Mouse (Mus musculus): ENCODE measurements around the gene Prkar2b. TPM values are rescaled to one million over a fixed set of nuclear protein-coding genes. Genes with fewer than 3 reads are reported as not detected.

Prkar2b gene
- polyA plus RNA-seq, 1 experiment from 2014 or later = 16.3 TPM

DNA sequence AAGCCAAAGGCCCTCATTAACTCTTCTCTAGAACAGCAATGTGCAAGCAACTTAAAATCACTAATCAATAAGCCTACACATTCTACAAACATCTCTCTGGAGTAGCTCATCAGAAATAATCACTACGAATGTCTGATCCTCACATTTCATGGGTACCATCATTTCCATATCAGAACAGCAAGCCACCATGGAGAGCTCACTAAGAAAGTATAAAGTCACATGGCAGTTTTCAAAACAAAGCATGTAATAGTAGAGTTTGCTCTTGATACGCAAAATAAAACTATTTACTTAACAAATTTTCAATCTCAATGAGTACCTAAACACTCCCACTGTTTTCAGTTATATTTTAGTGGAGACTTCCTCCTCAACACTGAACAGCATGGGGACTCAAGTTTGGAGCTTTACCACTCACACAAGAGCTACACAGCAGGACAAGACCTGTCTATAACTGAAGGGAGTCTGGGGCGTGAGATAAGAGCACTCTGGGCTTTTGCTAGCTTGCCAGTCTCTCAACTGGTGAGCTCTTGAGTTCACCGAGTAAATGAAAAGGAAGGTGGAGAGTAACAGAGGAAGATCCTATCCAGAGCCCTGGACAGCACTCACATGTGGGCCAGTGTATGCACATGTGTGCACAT lies 118.0 kb downstream of the Prkar2b start:
- DNase-seq (ENCODE audit: low spot score) (no peak), ATAC-seq (ENCODE audit: low FRiP score, low TSS enrichment) (0 out of 2 replicates have a peak, but pooled peaks have one; percentile 24)
- 82% methylated on average over 4 of the region's 4 CpGs for WGBS
- Histone ChIP-seq H3K4me1 (replicated peaks; ENCODE audit: control insufficient read depth, insufficient read depth) (no peaks in the 10 kb centered on the region), H3K4me2 (replicated peaks; ENCODE audit: low read depth) (no peak overlapping the region), H3K9ac (ENCODE audit: low read length) (no peak overlapping the region), H3K36me3 (ENCODE audit: control insufficient read depth, insufficient read depth, low read length) (peaks cover 18% of the 10 kb centered on the region), H3K4me3 (ENCODE audit: low read depth, low read length) (no peak overlapping the region), H3K9me3 (ENCODE audit: control insufficient read depth, low read length) (no peaks in the 10 kb centered on the region), H3K27ac (replicated peaks) (no peak overlapping the region), H3K27me3 (ENCODE audit: control insufficient read depth, insufficient read depth, low read length) (no peaks in the 10 kb centered on the region)
- no peak for TF ChIP-seq CTCF (IDR thresholded peaks at IDR 0.05; ENCODE audit: low read depth)
- TF ChIP-seq EP300 (optimal IDR thresholded peaks at IDR 0.05) = no peak

DNA sequence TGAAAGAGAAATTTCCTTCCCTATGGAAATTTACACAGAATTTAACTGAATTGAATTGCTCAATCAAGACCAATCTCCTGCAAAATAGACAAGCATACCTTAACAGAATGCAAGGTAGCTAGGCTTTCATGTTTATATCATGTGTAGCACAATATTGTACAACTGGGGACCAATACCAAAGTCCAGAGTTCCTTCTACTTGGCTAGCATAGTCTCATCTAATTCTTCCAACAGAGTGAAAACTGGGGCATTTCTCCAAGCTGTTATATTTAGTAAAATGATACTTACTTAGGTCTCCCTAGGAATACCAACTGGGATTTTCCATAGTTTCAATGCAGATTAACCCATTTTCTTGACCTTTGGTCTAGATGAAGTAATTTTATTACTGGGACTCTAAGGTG lies 122.1 kb downstream of the Prkar2b start:
- Histone ChIP-seq H3K36me3 (ENCODE audit: control insufficient read depth, insufficient read depth, low read length) (peaks cover 27% of the 10 kb centered on the region), H3K9ac (ENCODE audit: low read length) (no peak overlapping the region), H3K4me2 (replicated peaks; ENCODE audit: low read depth) (no peak overlapping the region), H3K27ac (replicated peaks) (no peak overlapping the region), H3K4me3 (ENCODE audit: low read depth, low read length) (no peak overlapping the region), H3K4me1 (replicated peaks; ENCODE audit: control insufficient read depth, insufficient read depth) (no peaks in the 10 kb centered on the region), H3K9me3 (ENCODE audit: control insufficient read depth, low read length) (no peaks in the 10 kb centered on the region), H3K27me3 (ENCODE audit: control insufficient read depth, insufficient read depth, low read length) (no peaks in the 10 kb centered on the region)
- no peak for TF ChIP-seq CTCF (IDR thresholded peaks at IDR 0.05; ENCODE audit: low read depth)
- no peak for TF ChIP-seq EP300 (optimal IDR thresholded peaks at IDR 0.05)
- DNase-seq (ENCODE audit: low spot score) (no peak), ATAC-seq (ENCODE audit: low FRiP score, low TSS enrichment) (no peak)

DNA sequence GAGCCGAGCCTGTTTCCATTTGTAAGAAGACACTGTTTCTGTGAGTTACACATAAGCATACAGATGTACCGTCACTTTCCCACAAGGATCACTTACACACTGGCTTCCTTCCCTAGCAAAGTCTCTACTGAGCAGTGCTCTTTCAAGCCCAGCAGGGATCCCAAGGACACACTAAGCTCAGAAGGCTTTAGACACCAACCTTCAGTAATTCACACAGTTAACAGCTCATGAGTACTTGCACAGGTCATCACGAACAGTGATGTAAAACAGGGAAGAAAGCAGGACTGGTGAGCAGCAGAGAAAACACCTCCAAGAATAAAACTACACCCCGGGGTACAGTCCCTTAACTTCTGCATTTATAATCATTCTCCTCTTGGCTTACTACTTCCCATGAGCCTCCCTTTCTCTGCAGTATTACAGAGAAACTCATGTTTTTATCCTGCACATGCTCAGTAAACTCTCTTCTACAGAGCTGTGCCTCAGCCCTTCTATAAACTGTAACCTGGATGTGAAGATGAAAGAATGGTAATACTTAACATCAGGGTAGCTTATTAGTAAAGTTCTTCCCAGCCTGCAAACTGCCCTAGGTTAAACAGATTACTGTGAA lies 122.6 kb downstream of the Prkar2b start:
- ATAC-seq (ENCODE audit: low FRiP score, low TSS enrichment) (no peak), DNase-seq (ENCODE audit: low spot score) (no peak)
- no peak for TF ChIP-seq CTCF (IDR thresholded peaks at IDR 0.05; ENCODE audit: low read depth)
- TF ChIP-seq EP300 (optimal IDR thresholded peaks at IDR 0.05) = no peak
- Histone ChIP-seq H3K27ac (replicated peaks) (no peak overlapping the region), H3K4me2 (replicated peaks; ENCODE audit: low read depth) (no peak overlapping the region), H3K4me1 (replicated peaks; ENCODE audit: control insufficient read depth, insufficient read depth) (no peaks in the 10 kb centered on the region), H3K27me3 (ENCODE audit: control insufficient read depth, insufficient read depth, low read length) (no peaks in the 10 kb centered on the region), H3K4me3 (ENCODE audit: low read depth, low read length) (no peak overlapping the region), H3K9me3 (ENCODE audit: control insufficient read depth, low read length) (no peaks in the 10 kb centered on the region), H3K9ac (ENCODE audit: low read length) (no peak overlapping the region), H3K36me3 (ENCODE audit: control insufficient read depth, insufficient read depth, low read length) (peaks cover 25% of the 10 kb centered on the region)
- WGBS = 88% methylated on average over 4 of the region's 4 CpGs

DNA sequence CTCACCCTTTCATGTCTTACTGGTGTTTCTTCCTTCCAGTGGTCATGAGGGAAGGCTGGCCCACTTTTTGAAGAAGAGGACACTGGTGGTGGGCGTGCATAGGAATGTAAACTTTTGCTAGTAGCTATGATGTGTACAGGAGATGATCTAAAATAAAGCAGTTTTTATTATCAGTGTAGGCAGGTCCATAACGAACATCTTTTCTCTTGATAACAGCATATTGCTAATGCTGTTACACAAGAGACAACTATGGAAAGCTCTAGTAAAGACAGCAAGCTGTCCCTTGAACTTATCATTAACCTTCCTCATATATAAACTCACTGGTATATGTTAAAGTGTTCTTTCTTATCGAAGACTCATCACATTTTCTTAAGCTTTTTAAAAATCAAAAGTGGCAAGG lies 123.5 kb downstream of the Prkar2b start:
- no peaks in the 10 kb centered on the region for H3K4me1 ChIP-seq (replicated peaks; ENCODE audit: control insufficient read depth, insufficient read depth)
- WGBS = 84% methylated on average over 3 of the region's 3 CpGs
- H3K27ac ChIP-seq (replicated peaks) = no peak overlapping the region
- DNase-seq (ENCODE audit: low spot score) = no peak
- TF ChIP-seq CTCF (IDR thresholded peaks at IDR 0.05; ENCODE audit: low read depth) (no peak), EP300 (optimal IDR thresholded peaks at IDR 0.05) (no peak)
- H3K4me3 ChIP-seq (ENCODE audit: low read depth, low read length) = no peak overlapping the region
- H3K9ac ChIP-seq (ENCODE audit: low read length) = no peak overlapping the region
- no peak overlapping the region for H3K4me2 ChIP-seq (replicated peaks; ENCODE audit: low read depth)
- H3K27me3 ChIP-seq (ENCODE audit: control insufficient read depth, insufficient read depth, low read length) = no peaks in the 10 kb centered on the region
- ATAC-seq (ENCODE audit: low FRiP score, low TSS enrichment) = no peak
- H3K9me3 ChIP-seq (ENCODE audit: control insufficient read depth, low read length) = no peaks in the 10 kb centered on the region
- H3K36me3 ChIP-seq (ENCODE audit: control insufficient read depth, insufficient read depth, low read length) = peaks cover 27% of the 10 kb centered on the region

DNA sequence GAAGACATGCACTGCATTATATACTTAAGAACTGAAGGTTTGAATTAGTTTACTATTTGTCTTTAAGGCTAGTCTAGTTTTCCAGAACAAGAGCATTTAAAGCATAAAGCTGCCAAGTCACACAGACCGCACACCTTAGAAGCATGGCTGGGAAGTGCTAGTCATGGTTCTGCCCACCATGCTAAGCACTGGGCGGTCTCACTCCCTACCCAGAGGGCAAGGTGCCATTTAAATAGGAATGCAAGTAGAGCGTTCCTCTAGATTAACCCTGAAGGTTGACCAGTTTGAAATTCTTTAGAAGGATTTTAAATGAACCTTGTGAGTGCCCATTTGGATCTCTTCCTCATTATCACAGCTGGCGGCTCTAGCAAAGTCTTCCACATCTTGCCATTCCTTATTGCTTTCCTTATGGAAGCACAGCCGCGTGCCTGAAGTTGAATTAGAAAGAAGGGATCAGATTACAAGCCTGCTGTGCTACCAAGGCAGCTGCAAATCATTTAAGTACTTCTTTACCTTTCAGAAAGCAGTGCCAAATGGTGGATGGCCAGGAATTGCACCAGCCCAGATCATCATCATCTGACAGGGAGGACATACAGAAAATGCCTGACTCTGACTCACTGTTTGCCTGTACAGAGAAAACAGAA lies 124.3 kb downstream of the Prkar2b start:
- Histone ChIP-seq H3K36me3 (ENCODE audit: control insufficient read depth, insufficient read depth, low read length) (peaks cover 30% of the 10 kb centered on the region), H3K4me1 (replicated peaks; ENCODE audit: control insufficient read depth, insufficient read depth) (no peaks in the 10 kb centered on the region), H3K9ac (ENCODE audit: low read length) (no peak overlapping the region), H3K27ac (replicated peaks) (no peak overlapping the region), H3K4me3 (ENCODE audit: low read depth, low read length) (no peak overlapping the region), H3K9me3 (ENCODE audit: control insufficient read depth, low read length) (no peaks in the 10 kb centered on the region), H3K4me2 (replicated peaks; ENCODE audit: low read depth) (no peak overlapping the region), H3K27me3 (ENCODE audit: control insufficient read depth, insufficient read depth, low read length) (no peaks in the 10 kb centered on the region)
- DNase-seq (ENCODE audit: low spot score) (no peak), ATAC-seq (ENCODE audit: low FRiP score, low TSS enrichment) (no peak)
- 58% methylated on average over 6 of the region's 6 CpGs for WGBS
- no peak for TF ChIP-seq CTCF (IDR thresholded peaks at IDR 0.05; ENCODE audit: low read depth)

DNA sequence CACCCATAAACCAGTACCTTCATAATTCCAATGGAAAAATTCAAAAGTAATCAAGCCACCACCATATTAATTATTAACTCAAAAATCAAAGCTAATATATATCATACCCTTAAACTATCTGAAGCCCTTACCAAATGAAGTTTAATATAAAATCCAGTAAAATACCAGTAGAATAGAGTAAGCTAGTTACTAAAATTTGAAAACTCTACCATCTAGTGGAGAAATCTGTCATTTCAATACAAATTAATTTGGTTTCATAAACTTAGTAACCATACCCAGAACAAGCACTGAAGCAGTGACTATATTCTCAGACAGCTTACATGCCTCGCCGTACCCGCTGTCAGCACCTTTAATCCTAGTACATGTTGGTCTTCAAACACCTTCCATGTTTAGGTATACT lies 129.3 kb downstream of the Prkar2b start:
- Histone ChIP-seq H3K4me3 (ENCODE audit: low read depth, low read length) (no peak overlapping the region), H3K27me3 (ENCODE audit: control insufficient read depth, insufficient read depth, low read length) (no peaks in the 10 kb centered on the region), H3K27ac (replicated peaks) (no peak overlapping the region), H3K9ac (ENCODE audit: low read length) (no peak overlapping the region), H3K36me3 (ENCODE audit: control insufficient read depth, insufficient read depth, low read length) (peaks cover 15% of the 10 kb centered on the region), H3K4me2 (replicated peaks; ENCODE audit: low read depth) (no peak overlapping the region), H3K4me1 (replicated peaks; ENCODE audit: control insufficient read depth, insufficient read depth) (no peaks in the 10 kb centered on the region), H3K9me3 (ENCODE audit: control insufficient read depth, low read length) (no peaks in the 10 kb centered on the region)
- ATAC-seq (ENCODE audit: low FRiP score, low TSS enrichment) = no peak
- no peak for TF ChIP-seq EP300 (optimal IDR thresholded peaks at IDR 0.05)
- no peak for DNase-seq (ENCODE audit: low spot score)
- 89% methylated on average over 3 of the region's 3 CpGs for WGBS
